Mouse (Mus musculus): ENCODE data around the gene Cyp4a32. TPM values are rescaled to one million over a fixed set of nuclear protein-coding genes. Genes with fewer than 3 reads are reported as not detected.
"Not testable (repeated sequence)": the region's sequence is repeated elsewhere in the genome, so short reads cannot be mapped to it uniquely, and the experiment has no call there.

Gene Cyp4a32
- polyA plus RNA-seq (2015; fragmentation: Nextera tagmentation; extraction: Ambion mirVana), result not detected in 2 replicates

DNA sequence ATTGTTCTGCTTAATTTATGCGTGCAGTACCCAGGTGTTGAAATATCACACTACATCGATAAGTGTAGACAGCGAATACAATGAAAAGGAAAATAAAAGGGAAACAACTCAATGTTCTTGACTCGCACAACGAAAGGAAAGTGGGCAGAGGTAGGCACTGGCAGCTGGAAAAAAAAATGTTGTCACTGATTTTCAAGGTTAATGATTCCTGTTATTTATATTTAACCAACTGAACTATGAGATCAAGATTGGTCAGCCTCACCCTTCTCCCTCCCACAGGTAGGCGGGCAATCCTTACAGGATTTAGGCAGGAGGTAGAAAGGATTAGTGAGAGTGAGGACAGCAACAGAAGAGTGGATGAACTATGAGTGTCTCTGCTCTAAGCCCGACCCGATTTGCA lies at the start of gene Cyp4a32:
Gene Cyp4a32, plus strand, starts transcription at position 359 of the 400 bp plus-strand sequence.
- 83% methylated on average over 8 of the region's 8 CpGs for WGBS
- H3K9me3 ChIP-seq; ATAC-seq (ENCODE audit: insufficient read depth, low FRiP score, low read depth): not testable (repeated sequence)

GRCm38 (mm10) chr4:115552726-115553125 lies 48.0 kb upstream of the Cyp4a32 start:
- WGBS, result 90% methylated on average over 3 of the region's 3 CpGs
- Histone ChIP-seq H3K27ac (no peak overlapping the region), H3K4me1 (no peaks in the 10 kb centered on the region), H3K9me3 (no peaks in the 10 kb centered on the region), H3K36me3 (no peaks in the 10 kb centered on the region), H3K9ac (no peak overlapping the region), H3K4me2 (no peak overlapping the region), H3K4me3 (replicated peaks) (no peak overlapping the region), H3K27me3 (replicated peaks) (no peaks in the 10 kb centered on the region)
- ATAC-seq (ENCODE audit: insufficient read depth, low FRiP score, low read depth), result no peak

More for the DNA sequence above, at the start of gene Cyp4a32:
- not testable (repeated sequence) for H3K9ac ChIP-seq; H3K4me3 ChIP-seq (replicated peaks); H3K27ac ChIP-seq; H3K27me3 ChIP-seq (replicated peaks); H3K4me2 ChIP-seq; H3K4me1 ChIP-seq; H3K36me3 ChIP-seq

DNA sequence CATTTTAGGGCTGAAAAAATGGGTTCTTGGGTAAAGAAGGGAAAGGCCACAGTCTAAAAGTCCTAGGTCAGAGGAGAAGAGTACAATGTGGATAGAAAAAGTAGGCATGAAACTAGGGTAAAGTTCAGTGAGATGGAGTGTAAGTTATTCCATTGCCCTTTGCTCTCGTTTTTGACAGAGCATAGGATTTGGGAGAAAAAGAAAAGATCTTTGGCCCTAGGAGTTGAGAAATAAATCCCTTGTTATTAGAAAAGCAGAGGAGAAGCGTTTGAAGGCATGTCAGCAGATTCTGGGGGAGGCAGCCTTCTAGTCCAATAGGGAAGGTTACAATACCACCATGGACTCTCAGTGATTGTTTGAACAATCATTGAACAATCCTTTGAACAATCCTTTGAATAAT lies 45.3 kb upstream of the Cyp4a32 start:
- H3K9ac ChIP-seq, result no peak overlapping the region

DNA sequence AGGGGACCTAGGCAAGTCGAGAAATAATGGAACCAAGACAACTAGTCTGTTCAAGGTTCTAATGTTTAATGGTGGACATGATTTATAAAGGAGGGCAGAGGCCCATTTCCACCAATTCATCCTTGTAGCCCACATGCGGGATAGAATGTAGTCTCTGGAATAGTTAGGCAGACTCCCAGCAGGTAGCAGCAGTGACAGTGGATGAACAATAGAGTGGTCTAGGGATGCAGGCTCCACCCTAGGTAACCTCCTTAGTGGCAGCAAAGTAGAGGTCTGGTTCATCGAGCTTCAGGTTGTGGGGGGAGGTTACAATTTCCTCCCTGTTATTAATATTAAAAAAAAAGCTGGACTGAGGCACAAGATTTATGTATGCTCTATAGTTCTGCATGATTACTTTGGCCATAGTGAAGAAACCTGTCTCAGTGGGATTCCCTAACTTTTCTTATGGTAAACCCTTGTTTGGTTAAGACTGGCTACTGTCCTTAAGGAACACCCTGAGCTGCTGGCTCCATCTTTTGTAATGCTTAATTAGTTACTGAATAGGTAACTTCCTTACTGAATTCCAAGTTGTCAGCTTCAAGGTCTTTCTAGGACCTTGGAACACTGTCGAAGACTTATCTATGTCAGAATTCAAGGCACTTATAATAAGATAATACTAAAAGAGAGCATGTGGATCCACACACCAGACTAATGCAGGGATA lies 42.8 kb upstream of the Cyp4a32 start:
- no peaks in the 10 kb centered on the region for H3K27me3 ChIP-seq (replicated peaks)
- H3K4me2 ChIP-seq, result no peak overlapping the region
- H3K27ac ChIP-seq, result no peak overlapping the region
- ATAC-seq (ENCODE audit: insufficient read depth, low FRiP score, low read depth), result no peak
- no peaks in the 10 kb centered on the region for H3K9me3 ChIP-seq
- H3K9ac ChIP-seq, result no peak overlapping the region
- no peaks in the 10 kb centered on the region for H3K36me3 ChIP-seq
- WGBS, result 64% methylated on average over 4 of the region's 4 CpGs
- no peaks in the 10 kb centered on the region for H3K4me1 ChIP-seq
- no peak overlapping the region for H3K4me3 ChIP-seq (replicated peaks)

More for the DNA sequence above, 45.3 kb upstream of the Cyp4a32 start:
- Histone ChIP-seq H3K27ac (no peak overlapping the region), H3K36me3 (no peaks in the 10 kb centered on the region), H3K4me2 (no peak overlapping the region), H3K4me3 (replicated peaks) (no peak overlapping the region), H3K27me3 (replicated peaks) (no peaks in the 10 kb centered on the region), H3K9me3 (no peaks in the 10 kb centered on the region), H3K4me1 (no peaks in the 10 kb centered on the region)
- WGBS, result 38% methylated on average over 2 of the region's 2 CpGs
- no peak for ATAC-seq (ENCODE audit: insufficient read depth, low FRiP score, low read depth)

- not testable (repeated sequence) for H3K36me3 ChIP-seq; H3K4me1 ChIP-seq; H3K9ac ChIP-seq; H3K27ac ChIP-seq; H3K27me3 ChIP-seq (replicated peaks); ATAC-seq (ENCODE audit: insufficient read depth, low FRiP score, low read depth); H3K4me3 ChIP-seq (replicated peaks); H3K4me2 ChIP-seq; H3K9me3 ChIP-seq
- 75% methylated on average over 5 of the region's 5 CpGs for WGBS
These were observed 39.5 kb upstream of the Cyp4a32 start for GRCm38 (mm10) chr4:115561236-115561635.

GRCm38 (mm10) chr4:115563401-115563800 lies 37.4 kb upstream of the Cyp4a32 start, which contains the start of gene Cyp4a31:
Cyp4a31 (plus strand) TSS chr4:115563649.
- Histone ChIP-seq H3K27ac (no peak within 1 kb of the TSS), H3K36me3 (no peaks in the 10 kb centered on the region), H3K27me3 (replicated peaks) (no peaks in the 10 kb centered on the region), H3K4me1 (no peaks in the 10 kb centered on the region), H3K9me3 (no peaks in the 10 kb centered on the region), H3K4me2 (no peak within 1 kb of the TSS), H3K4me3 (replicated peaks) (no peak within 1 kb of the TSS), H3K9ac (no peak within 1 kb of the TSS)
- 80% methylated on average over 3 of the region's 3 CpGs for WGBS
- no peak for ATAC-seq (ENCODE audit: insufficient read depth, low FRiP score, low read depth)

- not testable (repeated sequence) for H3K9ac ChIP-seq; H3K4me1 ChIP-seq; H3K4me2 ChIP-seq; H3K27me3 ChIP-seq (replicated peaks); H3K27ac ChIP-seq; H3K9me3 ChIP-seq; H3K4me3 ChIP-seq (replicated peaks); ATAC-seq (ENCODE audit: insufficient read depth, low FRiP score, low read depth); H3K36me3 ChIP-seq
- 64% methylated on average over 6 of the region's 6 CpGs for WGBS
These were observed 36.1 kb upstream of the Cyp4a32 start for GRCm38 (mm10) chr4:115564469-115565225.

DNA sequence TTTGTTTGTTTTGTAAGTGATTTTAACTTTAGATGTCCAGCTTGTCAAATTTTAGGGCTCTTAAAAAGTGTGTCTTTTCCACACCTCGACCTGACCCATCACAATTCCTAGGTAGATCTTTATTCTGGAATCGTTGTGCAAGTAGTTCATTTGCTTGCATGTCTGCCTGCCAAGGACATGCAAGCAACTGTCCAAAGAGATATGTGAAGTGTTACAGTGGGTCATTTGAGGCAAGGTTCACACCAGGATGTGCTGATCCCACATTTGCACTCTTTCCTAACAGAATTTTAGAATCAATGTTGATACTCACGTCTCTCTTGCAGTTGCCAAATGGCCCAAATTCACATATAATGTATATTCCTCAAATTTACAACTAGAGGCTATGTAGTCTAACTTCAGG lies 25.5 kb upstream of the Cyp4a32 start:
- H3K9ac ChIP-seq, result no peak overlapping the region
- no peaks in the 10 kb centered on the region for H3K36me3 ChIP-seq
- WGBS, result 72% methylated on average over 3 of the region's 3 CpGs
- H3K4me1 ChIP-seq, result no peaks in the 10 kb centered on the region
- no peak overlapping the region for H3K27ac ChIP-seq
- no peak for ATAC-seq (ENCODE audit: insufficient read depth, low FRiP score, low read depth)
- H3K4me3 ChIP-seq (replicated peaks), result no peak overlapping the region
- no peak overlapping the region for H3K4me2 ChIP-seq
- no peaks in the 10 kb centered on the region for H3K9me3 ChIP-seq
- H3K27me3 ChIP-seq (replicated peaks), result no peaks in the 10 kb centered on the region

- no peaks in the 10 kb centered on the region for H3K36me3 ChIP-seq
- H3K9ac ChIP-seq, result no peak overlapping the region
- ATAC-seq (ENCODE audit: insufficient read depth, low FRiP score, low read depth), result no peak
- no peaks in the 10 kb centered on the region for H3K27me3 ChIP-seq (replicated peaks)
- no peak overlapping the region for H3K4me3 ChIP-seq (replicated peaks)
- no peak overlapping the region for H3K4me2 ChIP-seq
- WGBS, result 79% methylated on average over 2 of the region's 2 CpGs
- H3K9me3 ChIP-seq, result no peaks in the 10 kb centered on the region
- H3K4me1 ChIP-seq, result no peaks in the 10 kb centered on the region
- no peak overlapping the region for H3K27ac ChIP-seq
These were observed 25.0 kb upstream of the Cyp4a32 start for GRCm38 (mm10) chr4:115575776-115576175.

DNA sequence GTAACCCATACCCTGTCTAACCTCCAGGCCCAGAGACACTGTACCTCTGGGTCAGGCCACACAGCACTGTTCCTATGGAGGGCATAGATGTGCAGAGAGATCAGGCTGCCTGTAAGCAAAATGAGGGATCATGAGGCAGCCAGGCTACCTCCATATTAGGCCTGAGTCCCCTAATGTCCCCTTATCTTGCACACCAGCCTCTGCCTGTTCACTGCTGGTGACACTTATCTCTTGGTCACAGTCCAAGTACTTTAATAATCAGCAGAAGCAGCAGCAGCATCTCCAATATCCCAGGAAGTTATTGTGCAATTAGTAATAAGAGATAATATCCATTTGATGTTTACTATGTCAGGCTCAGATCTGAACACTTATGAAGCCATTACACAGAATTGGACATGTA lies 17.7 kb upstream of the Cyp4a32 start:
- Histone ChIP-seq H3K9ac (no peak overlapping the region), H3K27ac (no peak overlapping the region), H3K4me2 (no peak overlapping the region), H3K27me3 (replicated peaks) (no peaks in the 10 kb centered on the region), H3K4me1 (no peaks in the 10 kb centered on the region), H3K9me3 (no peaks in the 10 kb centered on the region), H3K4me3 (replicated peaks) (no peak overlapping the region), H3K36me3 (no peaks in the 10 kb centered on the region)
- peak; percentile 47; the same call in 1 of the 2 replicates for ATAC-seq (ENCODE audit: insufficient read depth, low FRiP score, low read depth)

DNA sequence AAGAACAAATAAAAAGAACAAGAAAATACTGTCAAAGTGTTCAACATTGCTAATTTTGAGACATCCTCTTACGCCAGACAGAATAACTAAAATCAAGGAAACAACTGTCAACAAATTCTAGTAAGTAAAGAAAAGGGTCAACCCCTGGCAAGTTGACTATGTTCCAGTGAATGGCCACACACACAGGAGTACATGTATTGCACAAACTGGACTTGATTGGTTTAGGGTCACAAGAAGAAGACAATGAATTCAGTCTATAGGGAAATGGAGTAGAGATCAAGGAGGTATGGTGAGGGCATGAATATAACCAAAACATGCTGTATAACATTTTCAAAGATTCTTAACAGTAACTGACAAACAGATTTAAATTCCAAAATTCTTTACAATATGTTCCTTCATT lies 4.4 kb upstream of the Cyp4a32 start:
- no peak for ATAC-seq (ENCODE audit: insufficient read depth, low FRiP score, low read depth)
- no peaks in the 10 kb centered on the region for H3K4me1 ChIP-seq
- no peaks in the 10 kb centered on the region for H3K36me3 ChIP-seq
- H3K9me3 ChIP-seq, result no peaks in the 10 kb centered on the region
- no peak overlapping the region for H3K4me2 ChIP-seq
- no peak overlapping the region for H3K9ac ChIP-seq
- H3K27ac ChIP-seq, result no peak overlapping the region
- H3K4me3 ChIP-seq (replicated peaks), result no peak overlapping the region
- 83% methylated on average over 1 of the region's 1 CpGs for WGBS
- no peaks in the 10 kb centered on the region for H3K27me3 ChIP-seq (replicated peaks)

DNA sequence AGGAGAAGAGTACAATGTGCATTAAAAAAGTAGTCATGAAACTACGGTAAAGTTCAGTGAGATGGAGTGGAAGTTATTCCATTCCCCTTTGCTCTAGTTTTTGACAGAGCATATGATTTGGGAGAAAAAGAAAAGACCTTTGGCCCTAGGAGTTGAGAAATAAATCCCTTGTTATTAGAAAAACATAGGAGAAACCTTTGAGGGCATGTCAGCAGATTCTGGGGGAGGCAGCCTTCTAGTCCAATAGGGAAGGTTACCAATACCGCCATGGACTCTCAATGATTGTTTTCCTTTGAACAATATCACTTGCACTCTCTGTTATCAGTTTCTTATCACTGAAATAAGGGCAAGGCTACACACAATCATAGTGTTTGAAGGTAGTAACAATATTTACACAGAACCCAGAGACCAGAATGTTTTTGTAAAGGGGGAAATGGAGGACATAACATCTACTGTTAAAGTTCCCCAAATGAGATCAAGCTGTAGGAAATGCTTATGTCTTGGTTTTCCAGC lies 3.9 kb upstream of the Cyp4a32 start:
- no peak overlapping the region for H3K9ac ChIP-seq
- 64% methylated on average over 2 of the region's 2 CpGs for WGBS
- no peaks in the 10 kb centered on the region for H3K36me3 ChIP-seq
- ATAC-seq (ENCODE audit: insufficient read depth, low FRiP score, low read depth), result 0 out of 2 replicates have a peak, but pooled peaks have one; percentile 22
- H3K27me3 ChIP-seq (replicated peaks), result no peaks in the 10 kb centered on the region
- H3K27ac ChIP-seq, result no peak overlapping the region
- H3K9me3 ChIP-seq, result no peaks in the 10 kb centered on the region
- no peaks in the 10 kb centered on the region for H3K4me1 ChIP-seq
- H3K4me2 ChIP-seq, result no peak overlapping the region
- no peak overlapping the region for H3K4me3 ChIP-seq (replicated peaks)
